8 mouse cellular contexts compared by ENCODE assay signal in genomic region chr1:180568761-180569452, GRCm38 (mm10). TPM values are rescaled to one million over a fixed set of nuclear protein-coding genes. Genes with fewer than 3 reads are reported as not detected.
DNase-seq lines count a peak whose midpoint lies in the region; ATAC-seq and TF ChIP-seq lines count a peak whose summit lies in the region.

Parp1 (plus strand) TSS chr1:180568924.

- H3K27me3 ChIP-seq in forebrain, embryonic 15.5 days, result no peaks in the 10 kb centered on the region

- H3K27ac ChIP-seq in forebrain, embryonic 15.5 days (replicated peaks), result peak within 1 kb of the TSS; percentile 91

- H3K4me1 ChIP-seq in forebrain, embryonic 15.5 days, result peaks cover 33% of the 10 kb centered on the region
- peaks cover 9% of the 10 kb centered on the region; the same call in 1 of the 2 replicates for H3K4me1 ChIP-seq in lung, adult 2 months (ENCODE audit: control insufficient read depth, insufficient read depth, low read length)

- DNase-seq in ES-CJ7 (ENCODE audit: low read depth, low spot score), result peak; percentile 98
- peak; percentile 96 for DNase-seq in cerebellum, adult 11 months
- peak; percentile 93 for DNase-seq in heart, postnatal 25 days (ENCODE audit: low spot score)
- peak; percentile 95 to 97 for DNase-seq in layer of hippocampus, adult 18-20 months (ENCODE audit: low spot score in 2 of 2)
- DNase-seq in lung, adult 2 months, result peak; percentile 97
- peak; percentile 96 for DNase-seq in thymus, adult 18-20 months

- peak within 1 kb of the TSS; percentile 70 for H3K4me3 ChIP-seq in forebrain, embryonic 15.5 days
- H3K4me3 ChIP-seq in lung, adult 2 months (replicated peaks; ENCODE audit: extremely low read depth, low read depth, low read length), result peak within 1 kb of the TSS; percentile 88

- intact Hi-C loops in heart, postnatal 25 days (cut with DNase I), result loop anchor here (5.0 kb wide), 1 partner anchor 73 kb away; the partner anchor contains the start of gene Lin9

- TF ChIP-seq POLR2A in lung, adult 2 months (IDR thresholded peaks at IDR 0.05; ENCODE audit: borderline replicate concordance, extremely low read depth, low read depth, low read length), result peak; percentile 58; the same call in 1 of the 2 replicates

- peak within 1 kb of the TSS; percentile 84 for H3K9ac ChIP-seq in forebrain, embryonic 15.5 days (replicated peaks)

- H3K4me2 ChIP-seq in forebrain, embryonic 15.5 days (replicated peaks), result peak within 1 kb of the TSS; percentile 77

- TF ChIP-seq CTCF in lung, adult 2 months (IDR thresholded peaks at IDR 0.05; ENCODE audit: insufficient read depth, low read length), result no peak

- no peaks in the 10 kb centered on the region for H3K9me3 ChIP-seq in forebrain, embryonic 15.5 days

- H3K36me3 ChIP-seq in forebrain, embryonic 15.5 days, result peaks cover 5% of the 10 kb centered on the region

- under 1% methylated on average over 63 of the region's 67 CpGs for WGBS in forebrain, embryonic 15.5 days
- under 1% methylated on average over 67 of the region's 67 CpGs for WGBS in lung, adult 2 months

- ATAC-seq in forebrain, embryonic 15.5 days (replicated peaks), result peak; percentile 98
- ATAC-seq in neutrophil, adult 5-6 weeks (ENCODE audit: extremely low read depth, insufficient number of reproducible peaks, low FRiP score, poor library complexity, severe bottlenecking), result peak; percentile 77

RNA-seq across cellular contexts. Expression of gene Parp1, which starts in this region (rescaled TPM):
- polyA plus RNA-seq in forebrain, embryonic 15.5 days (2015; fragmentation: Nextera tagmentation; extraction: Ambion mirVana), result 144 and 147 TPM in 2 replicates
- total RNA-seq in heart, postnatal 25 days (2021), result 10 to 100 TPM; 58.3 to 62.5 TPM
- total RNA-seq in layer of hippocampus, adult 18-20 months (2021), result 100 to 1,000 TPM; 123 to 129 TPM
- polyA plus RNA-seq in lung, adult 2 months (2012; rRNA removed), result 17.7 and 20.1 TPM in 2 replicates
- 195 and 202 TPM in 2 replicates for total RNA-seq in neutrophil, adult 5-6 weeks (2017)

Comparison
In these comparisons a context has a peak if more than half of its experiments do, and no peak if none do; other contexts are left out.
1. Peak in every context shown above with its lines: DNase-seq, ATAC-seq, H3K4me3 ChIP-seq and H3K27ac ChIP-seq.